Mouse (Mus musculus) adrenal gland, postnatal 14 days (tissue): Measurements from ENCODE around the gene Inf2. TPM values are rescaled to one million over a fixed set of nuclear protein-coding genes. Genes with fewer than 3 reads are reported as not detected.
A peak's percentile ranks its signal among the peaks of the same experiment; 100 is the strongest.

Experiments
- DNase-seq: peaks from one replicate; pipeline ENCODE4 v3.0.0; 2021; ENCODE audit warnings: mixed read lengths
- long read RNA-seq, 2 experiments: library from polyadenylated mRNA; stranded (forward); transcript quantifications; one replicate each; pipeline ENCODE4 v2.0.0; 2021
- total RNA-seq: library from RNA; stranded (reverse); gene quantifications from 2 replicates; pipeline ENCODE4 v1.2.3, GENCODE M21; 2021

Gene Inf2
- total RNA-seq, result 25.3 and 33.2 TPM in 2 replicates
- long read RNA-seq, experiment 1, partial matches to known transcripts, result 2 of 6 reads
- long read RNA-seq, experiment 1, other reads (novel, unspliced or antisense), result 3 of 6 reads
- long read RNA-seq, experiment 2, partial matches to known transcripts, result 4 of 9 reads
- long read RNA-seq, experiment 2, other reads (novel, unspliced or antisense), result 5 of 9 reads

- DNase-seq, result peak; percentile 89
These were observed at the start of gene Inf2 for GRCm38 (mm10) chr12:112588426-112589256. TSS of gene Inf2 (plus strand) at chr12:112588784.

- no peak for DNase-seq
These were observed 49.1 kb upstream of the Inf2 start for GRCm38 (mm10) chr12:112539466-112539965.

GRCm38 (mm10) chr12:112540321-112540720, 48.3 kb upstream of the Inf2 start:
- no peak for DNase-seq

GRCm38 (mm10) chr12:112541483-112542091, 47.0 kb upstream of the Inf2 start:
- no peak for DNase-seq

GRCm38 (mm10) chr12:112542257-112542919, 46.2 kb upstream of the Inf2 start:
- no peak for DNase-seq

GRCm38 (mm10) chr12:112542920-112543300, 45.7 kb upstream of the Inf2 start:
- DNase-seq, result peak; percentile 95

GRCm38 (mm10) chr12:112543941-112544340, 44.6 kb upstream of the Inf2 start:
- no peak for DNase-seq

GRCm38 (mm10) chr12:112544946-112545701, 43.5 kb upstream of the Inf2 start:
- DNase-seq, result peak; percentile 25

- DNase-seq, result no peak
These were observed 42.5 kb upstream of the Inf2 start for GRCm38 (mm10) chr12:112546110-112546509.

GRCm38 (mm10) chr12:112549287-112549686, 39.3 kb upstream of the Inf2 start:
- DNase-seq, result no peak

GRCm38 (mm10) chr12:112551861-112552375, 36.7 kb upstream of the Inf2 start:
- peak; percentile 90 for DNase-seq

- DNase-seq, result no peak
These were observed 36.1 kb upstream of the Inf2 start for GRCm38 (mm10) chr12:112552520-112552919.

GRCm38 (mm10) chr12:112554900-112555299, 33.7 kb upstream of the Inf2 start:
- no peak for DNase-seq

- DNase-seq, result no peak
These were observed 32.0 kb upstream of the Inf2 start for GRCm38 (mm10) chr12:112556531-112557060.

GRCm38 (mm10) chr12:112557219-112557618, 31.4 kb upstream of the Inf2 start:
- no peak for DNase-seq

- peak; percentile 40 for DNase-seq
These were observed 29.4 kb upstream of the Inf2 start for GRCm38 (mm10) chr12:112559231-112559630.

GRCm38 (mm10) chr12:112559671-112560070, 28.9 kb upstream of the Inf2 start:
- no peak for DNase-seq

GRCm38 (mm10) chr12:112560176-112560797, 28.3 kb upstream of the Inf2 start:
- DNase-seq, result peak; percentile 49

GRCm38 (mm10) chr12:112561163-112561562, 27.4 kb upstream of the Inf2 start:
- no peak for DNase-seq

GRCm38 (mm10) chr12:112562462-112562861, 26.1 kb upstream of the Inf2 start:
- DNase-seq, result no peak

GRCm38 (mm10) chr12:112563011-112563410, 25.6 kb upstream of the Inf2 start:
- DNase-seq, result no peak
